Mouse (Mus musculus) splenic B cell, adult 2 months (primary cell): Measurements from ENCODE around the gene Atp8a2.

Experiments used
- DNase-seq: peaks from one replicate; pipeline ENCODE4 v3.0.0-alpha.2; 2011; ENCODE audit warnings: low read depth, low spot score
- H3K27me3 ChIP-seq: 2 replicates; pipeline ENCODE4 v1.6.1; 2012; ENCODE audit warnings: mild to moderate bottlenecking, low read length, moderate library complexity, mixed read lengths; ENCODE audit not compliant: control insufficient read depth, poor library complexity, insufficient read depth, severe bottlenecking
- H3K36me3 ChIP-seq: 2 replicates; pipeline ENCODE4 v1.6.1; 2012; ENCODE audit warnings: mild to moderate bottlenecking, low read length, moderate library complexity, mixed read lengths; ENCODE audit not compliant: control insufficient read depth, poor library complexity, insufficient read depth, severe bottlenecking

The Atp8a2 gene

GRCm38 (mm10) chr14:59806159-59806558 is 390.8 kb downstream of the Atp8a2 start:
- Histone ChIP-seq H3K36me3 (no peaks in the 10 kb centered on the region), H3K27me3 (no peaks in the 10 kb centered on the region)
- no peak for DNase-seq

DNA sequence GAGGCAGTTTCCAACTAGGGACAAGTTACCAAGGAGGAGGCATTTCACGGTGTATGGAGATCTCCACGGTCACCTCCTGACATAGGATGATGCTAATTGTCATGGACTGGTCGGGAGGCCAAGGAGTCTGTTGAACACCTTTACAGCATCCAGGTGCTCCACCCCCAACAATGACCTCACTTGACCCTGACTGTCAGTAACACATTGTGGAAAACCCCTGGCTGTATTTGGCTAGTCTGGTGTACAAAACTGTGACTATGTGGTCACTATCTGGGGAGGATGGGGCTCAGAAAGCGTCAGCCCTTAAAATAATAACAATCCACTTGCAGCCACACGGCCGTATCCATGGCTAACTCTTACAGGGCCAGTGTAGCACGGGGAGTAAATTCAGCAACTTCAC is 391.3 kb downstream of the Atp8a2 start:
- no peaks in the 10 kb centered on the region for H3K27me3 ChIP-seq
- H3K36me3 ChIP-seq = no peaks in the 10 kb centered on the region
- DNase-seq = no peak

DNA sequence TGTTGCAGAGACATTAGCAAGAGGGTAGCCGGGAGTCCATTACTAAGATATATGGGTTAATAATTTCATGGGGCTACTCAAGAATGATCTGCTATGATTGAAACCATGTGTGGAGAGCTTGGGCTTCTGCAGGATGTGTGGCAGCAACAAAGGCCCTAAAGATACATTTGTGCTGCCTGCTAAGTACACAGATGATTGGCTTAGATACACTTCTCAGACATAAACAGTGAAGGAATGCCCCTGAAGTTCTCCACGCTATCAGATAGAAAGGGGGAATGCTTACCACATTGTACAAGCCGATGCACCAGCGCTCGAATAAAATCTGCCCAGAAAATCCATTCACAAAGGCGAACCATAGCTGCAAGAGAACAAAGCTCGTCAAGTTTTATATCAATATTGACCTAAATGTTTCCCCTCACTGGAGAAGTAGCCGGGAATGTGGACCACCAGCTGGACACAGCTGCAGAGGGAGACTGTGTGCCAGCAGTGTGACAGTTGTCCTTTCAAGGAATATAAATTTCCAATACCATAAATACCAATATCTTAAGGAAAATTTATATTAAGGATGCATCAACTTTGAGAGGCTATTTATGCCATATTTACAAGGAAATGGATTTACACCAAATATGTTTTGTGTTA is 394.9 kb downstream of the Atp8a2 start:
- no peaks in the 10 kb centered on the region for H3K36me3 ChIP-seq
- H3K27me3 ChIP-seq = no peaks in the 10 kb centered on the region
- DNase-seq = no peak

DNA sequence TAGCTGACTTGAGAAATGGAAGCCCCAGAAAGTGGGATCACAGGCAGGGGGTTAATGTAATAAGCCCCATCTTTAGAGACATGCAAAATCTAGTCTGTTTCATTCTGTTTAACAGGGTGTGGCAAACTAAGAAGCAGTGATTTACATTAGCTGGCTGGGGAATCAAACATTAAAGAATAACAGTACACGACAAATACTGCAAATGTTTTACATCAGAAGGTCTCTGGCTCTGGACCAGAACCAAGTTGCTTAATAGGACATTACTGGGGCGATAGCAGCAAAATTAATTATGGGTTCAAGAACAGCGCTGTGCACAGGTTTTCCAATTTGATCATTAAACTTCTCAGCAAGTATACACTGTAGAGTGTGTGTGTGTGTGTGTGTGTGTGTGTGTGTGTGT is 397.5 kb downstream of the Atp8a2 start:
- Histone ChIP-seq H3K36me3 (no peaks in the 10 kb centered on the region), H3K27me3 (no peaks in the 10 kb centered on the region)
- DNase-seq = no peak

GRCm38 (mm10) chr14:59793841-59794240 is 403.1 kb downstream of the Atp8a2 start:
- DNase-seq = no peak
- no peaks in the 10 kb centered on the region for H3K36me3 ChIP-seq
- H3K27me3 ChIP-seq = no peaks in the 10 kb centered on the region

DNA sequence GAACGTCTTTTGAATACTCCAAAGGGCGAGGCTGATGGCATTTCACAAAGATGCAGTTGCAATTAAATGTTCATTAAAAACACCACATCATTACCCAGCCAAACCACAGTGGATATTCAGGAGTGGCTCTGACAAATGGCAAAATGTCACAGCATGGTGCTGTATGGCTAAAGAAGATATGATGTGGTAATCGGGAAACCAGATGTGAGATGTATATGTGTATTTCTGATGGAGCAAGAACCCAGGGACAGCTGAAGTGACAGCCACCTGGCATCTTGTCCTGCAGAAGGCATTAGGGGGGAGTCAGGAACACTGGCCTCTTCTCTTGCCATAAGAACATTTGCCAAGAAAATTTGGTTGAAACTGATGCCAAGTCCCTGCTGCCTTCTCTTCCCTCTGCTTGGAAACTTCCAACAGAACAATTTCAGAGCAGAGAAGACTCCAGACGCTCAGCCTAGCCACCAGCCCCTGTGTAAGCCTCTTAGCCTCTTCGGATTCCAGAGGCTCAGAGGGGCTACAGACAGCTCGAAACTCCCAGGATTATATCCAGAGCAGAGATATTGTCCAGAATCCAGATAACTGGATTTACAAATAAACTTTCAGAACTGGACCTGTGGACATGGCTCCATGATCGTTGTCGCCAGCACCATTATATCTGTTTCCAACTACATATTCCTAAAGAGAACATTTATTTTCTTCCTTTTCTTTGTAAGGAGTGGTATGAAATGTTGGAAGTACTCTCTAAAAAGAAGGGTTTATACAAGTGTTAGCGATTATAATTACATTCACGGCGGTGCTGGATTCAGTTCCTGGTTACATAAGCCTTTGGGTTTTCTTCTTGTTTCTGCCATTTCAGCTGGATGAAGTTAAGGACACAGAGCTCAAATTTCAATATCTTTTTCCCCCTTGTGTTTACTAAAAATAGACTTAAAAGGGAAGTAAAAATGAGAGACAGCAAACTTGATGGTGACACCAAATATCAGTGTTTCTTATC is 413.3 kb downstream of the Atp8a2 start:
- no peak for DNase-seq
- Histone ChIP-seq H3K36me3 (no peaks in the 10 kb centered on the region), H3K27me3 (no peaks in the 10 kb centered on the region)

- no peak for DNase-seq
- Histone ChIP-seq H3K27me3 (no peaks in the 10 kb centered on the region), H3K36me3 (no peaks in the 10 kb centered on the region)
Observed at GRCm38 (mm10) chr14:59780391-59780790, 416.6 kb downstream of the Atp8a2 start.

GRCm38 (mm10) chr14:59762227-59762626 is 434.8 kb downstream of the Atp8a2 start:
- Histone ChIP-seq H3K27me3 (no peaks in the 10 kb centered on the region), H3K36me3 (no peaks in the 10 kb centered on the region)
- DNase-seq = no peak

GRCm38 (mm10) chr14:59759900-59760493 is 437.0 kb downstream of the Atp8a2 start:
- no peaks in the 10 kb centered on the region for H3K36me3 ChIP-seq

GRCm38 (mm10) chr14:59759196-59759839 is 437.7 kb downstream of the Atp8a2 start:
- H3K36me3 ChIP-seq = no peaks in the 10 kb centered on the region
- H3K27me3 ChIP-seq = no peaks in the 10 kb centered on the region
- no peak for DNase-seq

More at GRCm38 (mm10) chr14:59759900-59760493, 437.0 kb downstream of the Atp8a2 start:
- no peak for DNase-seq
- no peaks in the 10 kb centered on the region for H3K27me3 ChIP-seq

DNA sequence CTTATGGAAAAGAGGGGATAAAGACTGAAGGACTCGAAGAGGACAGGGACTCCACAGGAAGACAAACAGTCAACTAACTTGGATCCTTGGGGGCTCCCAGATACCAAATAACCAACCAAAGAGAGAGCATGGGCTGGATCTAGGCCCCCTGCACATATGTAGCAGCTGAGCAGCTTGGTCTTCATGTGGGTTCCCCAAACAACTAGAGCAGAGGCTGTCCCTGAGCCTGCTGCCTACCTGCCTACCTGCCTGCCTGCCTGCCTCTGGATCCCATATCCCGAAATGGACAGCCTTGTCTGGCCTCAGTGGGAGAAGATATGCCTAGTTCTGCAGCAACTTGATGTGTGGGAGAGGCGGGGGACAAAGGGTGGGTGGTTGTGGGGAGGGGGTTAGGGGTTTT is 444.6 kb downstream of the Atp8a2 start:
- no peaks in the 10 kb centered on the region for H3K36me3 ChIP-seq
- DNase-seq = no peak
- no peaks in the 10 kb centered on the region for H3K27me3 ChIP-seq

DNA sequence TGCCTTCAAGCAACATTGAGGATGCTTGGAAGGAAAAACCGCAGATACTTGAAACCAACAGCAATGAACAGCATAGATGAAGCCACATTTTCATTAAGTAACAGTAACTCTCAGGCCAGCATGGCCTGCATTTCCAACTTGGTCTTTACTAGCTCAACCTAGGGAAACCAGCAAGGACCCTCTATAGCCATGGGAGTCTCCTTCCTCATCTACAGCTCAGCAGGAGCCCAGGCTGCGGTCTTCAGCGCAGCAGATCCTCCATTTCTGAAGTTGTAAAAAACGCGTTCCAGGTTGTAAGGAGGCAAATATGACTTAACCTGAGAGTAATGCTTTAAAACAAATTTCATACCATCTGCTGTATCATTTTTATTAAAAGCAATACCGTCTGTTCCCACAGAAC is 447.0 kb downstream of the Atp8a2 start:
- DNase-seq = no peak
- no peaks in the 10 kb centered on the region for H3K27me3 ChIP-seq
- no peaks in the 10 kb centered on the region for H3K36me3 ChIP-seq

DNA sequence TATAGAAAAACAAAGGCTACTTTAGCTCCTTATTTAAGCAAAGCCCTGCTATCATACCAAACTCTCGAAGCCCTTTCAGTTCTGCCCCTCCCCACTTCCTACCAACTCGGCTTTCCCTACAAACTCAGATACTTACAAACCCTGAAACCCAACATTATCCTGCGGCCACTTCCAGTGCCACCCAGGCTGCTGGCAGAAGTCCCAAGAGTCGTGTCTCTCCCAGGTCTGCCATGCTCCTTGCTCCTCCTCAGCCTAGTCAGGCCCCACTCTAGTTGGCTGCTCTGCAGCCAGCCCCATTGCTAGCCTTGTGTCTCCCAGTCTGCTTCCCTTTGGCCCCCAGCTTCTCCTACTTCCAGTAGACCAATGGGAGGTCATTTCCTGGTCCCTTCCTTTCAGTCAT is 451.3 kb downstream of the Atp8a2 start:
- Histone ChIP-seq H3K27me3 (no peaks in the 10 kb centered on the region), H3K36me3 (no peaks in the 10 kb centered on the region)
- DNase-seq = no peak

DNA sequence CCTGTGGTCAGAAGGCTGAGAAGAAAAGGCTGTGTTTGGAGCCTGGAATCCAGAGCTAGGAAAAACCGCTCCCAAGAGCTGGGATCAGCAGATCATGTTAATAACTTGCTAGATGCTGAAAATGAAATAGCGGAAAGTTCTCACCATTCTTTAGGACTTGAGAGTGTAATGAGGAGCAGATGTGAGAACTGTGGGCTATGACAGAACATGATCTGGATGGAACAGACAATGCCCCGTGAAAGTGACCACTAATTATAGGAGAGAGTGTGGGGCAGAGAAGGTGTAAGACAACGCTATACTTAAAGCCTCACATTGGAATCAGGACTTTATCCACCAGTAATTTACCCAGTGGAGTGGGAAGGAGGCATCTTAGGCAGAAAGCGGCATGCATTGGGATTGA is 455.2 kb downstream of the Atp8a2 start:
- no peak for DNase-seq
- no peaks in the 10 kb centered on the region for H3K36me3 ChIP-seq

More for the DNA sequence above, 455.2 kb downstream of the Atp8a2 start:
- H3K27me3 ChIP-seq = no peaks in the 10 kb centered on the region
